Mouse (Mus musculus) stomach, adult 2 months (tissue): ENCODE measurements around the gene Cr1l. TPM values are rescaled to one million over a fixed set of nuclear protein-coding genes. Genes with fewer than 3 reads are reported as not detected.

ENCODE experiments used
- polyA plus RNA-seq: library from polyadenylated mRNA; depleted of rRNA; stranded (reverse); fragments of >200 nt; gene quantifications from 2 replicates; pipeline ENCODE4 v1.2.3, GENCODE M21; 2012; rRNA removed

The Cr1l gene
- polyA plus RNA-seq: 5.9 and 14.8 TPM in 2 replicates

DNA sequence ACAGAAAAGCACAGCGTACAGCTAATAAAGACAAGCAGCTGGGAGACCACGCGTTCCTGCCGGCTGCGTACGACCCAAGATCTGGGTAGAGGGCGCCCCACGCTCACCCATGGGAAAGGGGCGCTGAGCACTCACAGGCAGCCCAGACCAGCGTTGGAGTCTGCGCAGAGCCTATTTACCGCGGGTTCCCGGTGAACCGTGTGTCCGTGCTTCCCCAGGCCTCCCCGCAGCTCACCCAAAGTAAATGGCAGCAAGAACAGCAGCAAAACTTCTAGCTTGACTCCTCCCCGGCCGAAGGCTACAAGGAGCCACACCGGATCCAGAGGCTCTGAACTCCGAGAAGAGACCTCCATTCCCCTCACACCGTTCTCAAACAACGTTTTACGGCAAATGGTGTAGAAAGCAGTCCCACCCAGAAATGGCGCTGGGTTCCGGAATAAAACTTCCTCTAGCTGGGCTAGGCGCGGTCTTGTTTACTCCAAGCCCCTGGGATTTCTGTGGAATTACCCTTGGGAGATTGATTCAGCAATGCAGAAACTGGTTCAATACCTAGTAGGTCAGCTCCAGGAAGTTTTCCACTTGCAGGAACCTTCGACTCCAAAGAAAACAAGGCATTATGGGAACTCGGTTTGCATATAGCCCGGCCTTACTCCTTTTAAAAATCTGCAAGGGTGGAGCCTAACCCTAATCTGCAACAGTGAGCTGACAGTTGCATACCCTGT, at the start of gene Cr1l:
Gene Cr1l, minus strand, starts transcription at position 634 of the 722 bp plus-strand sequence.

DNA sequence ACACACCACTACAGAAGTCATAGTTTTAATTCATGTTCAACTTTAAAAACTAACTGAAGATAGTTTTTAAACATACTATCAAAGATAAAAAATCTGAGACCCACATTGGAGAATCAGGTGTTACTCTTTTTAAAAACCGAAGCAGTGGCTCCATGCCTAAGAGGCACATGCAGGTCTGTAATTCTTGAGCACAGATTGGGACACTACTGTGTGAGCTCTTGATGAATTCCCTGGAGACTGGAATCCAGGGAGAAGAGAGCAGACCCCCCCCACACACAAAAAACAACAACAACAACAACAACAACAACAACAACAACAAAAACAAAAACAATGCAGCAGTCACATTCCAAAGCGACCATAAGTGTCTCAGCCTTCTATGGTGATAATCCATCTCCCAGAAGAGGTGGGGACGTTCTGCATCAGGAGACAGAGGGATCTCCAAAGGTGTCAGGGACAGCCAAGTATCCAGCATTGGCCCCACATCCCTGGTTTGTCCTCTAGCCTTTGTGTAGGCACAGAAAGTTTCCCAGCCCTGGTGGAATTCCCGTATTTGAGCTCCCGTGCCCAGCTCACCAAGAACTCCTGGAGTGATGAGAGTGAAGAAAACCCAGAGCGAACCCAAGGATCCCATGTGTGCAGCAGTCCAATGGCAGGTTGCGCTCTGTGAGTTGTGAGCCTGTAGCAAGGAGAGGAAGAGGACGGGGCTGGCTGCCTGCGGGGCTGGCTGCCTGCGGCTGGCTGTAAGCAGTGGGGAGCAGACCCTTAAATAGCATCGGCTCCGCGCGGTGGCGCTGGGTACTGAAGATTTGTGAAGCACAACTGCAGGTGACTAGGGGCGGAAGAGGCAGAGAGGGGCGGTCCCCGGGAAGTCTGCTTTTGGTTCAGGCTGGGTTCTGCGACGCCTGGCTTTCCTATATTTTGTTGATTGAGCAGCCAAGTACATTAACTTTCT, 44.9 kb upstream of the Cr1l start, which contains the start of gene Cr2:
Gene Cr2, minus strand, starts transcription at position 737 of the 952 bp plus-strand sequence.

DNA sequence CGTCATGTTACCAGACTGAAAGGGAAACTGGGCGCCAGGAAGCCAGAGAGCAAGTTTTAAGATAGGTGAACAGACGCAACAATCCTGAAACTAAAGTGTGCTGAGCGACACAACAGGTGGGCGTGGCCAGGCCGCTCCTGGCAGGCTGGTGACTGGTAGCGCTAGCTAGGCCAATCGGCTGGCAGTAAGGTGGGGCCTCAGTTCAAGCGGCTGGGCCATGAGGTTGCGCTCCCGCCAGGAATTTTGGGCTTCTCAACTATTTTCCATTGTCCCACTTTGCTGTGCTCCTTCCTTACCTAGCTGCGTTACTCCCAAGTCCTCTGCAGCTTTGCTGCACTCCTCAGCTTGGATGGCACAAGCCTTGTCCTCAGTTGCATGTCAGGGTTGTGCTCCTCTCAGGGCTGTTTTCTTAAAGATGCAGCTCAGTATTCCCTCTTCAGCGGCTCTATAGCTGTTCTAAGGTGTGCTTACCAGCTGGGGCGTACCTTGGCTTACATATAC, 39.1 kb downstream of the Cr1l start, which contains the start of gene Cd46:
Gene Cd46, minus strand, starts transcription at position 30 of the 501 bp plus-strand sequence.

Other genes with a start within 250 kb of the Cr1l start
- 8.8 and 10.4 TPM in 2 replicates for gene Cd34, start 192.8 kb downstream of the Cr1l start, polyA plus RNA-seq
- 0.03 and 0.04 TPM in 2 replicates for gene Cd46, start 39.3 kb downstream of the Cr1l start, polyA plus RNA-seq
- gene Cr2, start 45.1 kb upstream of the Cr1l start, polyA plus RNA-seq: not detected in 2 replicates